Mouse (Mus musculus) liver, postnatal 0 days (tissue): ENCODE results near the gene Vps37c.

ENCODE experiments used
- CTCF ChIP-seq: sonication (generic); IDR thresholded peaks from 2 replicates; pipeline ENCODE4 v1.5.1; 2016; ENCODE audit warnings: antibody characterized with exemption, low read depth
- EP300 ChIP-seq: IDR thresholded peaks from 2 replicates; pipeline ENCODE4 v1.6.1; 2016; ENCODE audit warnings: antibody characterized with exemption, low read depth, mild to moderate bottlenecking

GRCm38 (mm10) chr19:10707087-10707875 lies 18.7 kb downstream of the Vps37c start:
- TF ChIP-seq CTCF (no peak), EP300 (no peak)
